8 mouse cellular contexts compared by ENCODE assay signal in the genomic region with DNA sequence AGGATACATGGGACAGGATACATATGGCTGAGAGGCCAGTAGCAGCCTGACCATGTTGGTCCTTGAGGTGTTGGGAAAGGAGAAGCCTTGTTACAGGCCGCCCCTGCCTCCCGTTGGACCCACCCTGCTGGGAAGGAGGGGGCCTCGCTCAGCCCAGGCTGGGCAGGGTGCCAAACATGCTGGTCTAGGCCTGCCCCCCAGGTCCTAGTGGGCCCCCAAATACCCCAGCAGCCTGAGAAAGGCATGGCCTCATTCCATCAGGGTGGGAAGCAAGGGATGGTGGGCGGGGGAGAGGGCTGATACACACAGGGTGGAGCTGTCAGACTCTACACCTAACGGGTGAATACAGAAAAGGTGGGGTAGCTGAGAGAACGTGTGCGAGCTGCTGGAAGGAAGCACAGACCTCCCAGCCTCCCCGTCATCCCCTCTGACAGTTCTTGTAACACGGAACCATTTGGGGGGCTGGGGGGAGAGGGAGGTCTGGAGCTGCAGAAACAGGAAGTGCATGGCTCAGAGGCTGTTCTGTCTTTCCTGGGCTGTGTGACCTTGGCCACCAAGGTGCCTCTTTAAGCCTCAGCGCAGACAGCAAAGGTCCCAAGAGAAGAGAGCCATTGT. TPM values are rescaled to one million over a fixed set of nuclear protein-coding genes. Genes with fewer than 3 reads are reported as not detected.
DNase-seq lines count a peak whose midpoint lies in the region; ATAC-seq and TF ChIP-seq lines count a peak whose summit lies in the region.

No protein-coding gene starts in this region.

- peaks cover 17% of the 10 kb centered on the region for H3K36me3 ChIP-seq in kidney, postnatal 0 days (ENCODE audit: insufficient read depth, low read length)

- WGBS in kidney, postnatal 0 days = 39% methylated on average over 10 of the region's 10 CpGs

- H3K4me3 ChIP-seq in kidney, postnatal 0 days (replicated peaks; ENCODE audit: low read depth, low read length) = no peak overlapping the region

- peak overlapping the region; percentile 93 for H3K4me2 ChIP-seq in kidney, postnatal 0 days (ENCODE audit: low read length)

- no peaks in the 10 kb centered on the region for H3K27me3 ChIP-seq in kidney, postnatal 0 days (ENCODE audit: insufficient read depth, low read length)

- intact Hi-C loops in left cerebral cortex, postnatal 4 days (cut with DNase I) = no loop called here

- H3K9ac ChIP-seq in kidney, postnatal 0 days (ENCODE audit: low read depth, low read length) = peak overlapping the region; percentile 42; the same call in 1 of the 2 replicates

- H3K9me3 ChIP-seq in kidney, postnatal 0 days (replicated peaks; ENCODE audit: low read length) = no peaks in the 10 kb centered on the region

- peak; percentile 62 for DNase-seq in left cerebral cortex, postnatal 4 days
- no peak for DNase-seq in left cerebral cortex, adult 8-10 months (ENCODE audit: low spot score in 2 of 2)
- peak; percentile 46 for DNase-seq in kidney, postnatal 0 days (ENCODE audit: low spot score)
- DNase-seq in lung, postnatal 25 days (ENCODE audit: low spot score) = peak; percentile 48
- no peak for DNase-seq in adipocyte (ENCODE audit: low spot score)
- no peak for DNase-seq in layer of hippocampus, postnatal 25 days (ENCODE audit: extremely low spot score in 1 of 2, low spot score in 1 of 2)
- DNase-seq in thymus, postnatal 10 days (ENCODE audit: low spot score in 2 of 2) = no peak

- ATAC-seq in granulocyte monocyte progenitor cell, adult 5-6 weeks (replicated peaks; ENCODE audit: poor library complexity, severe bottlenecking) = peak; percentile 35
- no peak for ATAC-seq in kidney, postnatal 0 days (replicated peaks; ENCODE audit: low FRiP score, low read depth)

- H3K27ac ChIP-seq in kidney, postnatal 0 days = peak overlapping the region; percentile 77

- peaks cover 34% of the 10 kb centered on the region for H3K4me1 ChIP-seq in kidney, postnatal 0 days (replicated peaks; ENCODE audit: insufficient read depth, low read length)

- TF ChIP-seq CTCF in kidney, postnatal 0 days (IDR thresholded peaks at IDR 0.05; ENCODE audit: low read depth) = no peak

RNA-seq across cellular contexts. Expression of gene Caskin2, which starts 4.6 kb away (rescaled TPM):
- total RNA-seq in left cerebral cortex, postnatal 4 days (2021) = 10 to 100 TPM; 13.4 to 14.5 TPM
- 10 to 100 TPM; 18.2 to 18.9 (median 18.4) TPM for total RNA-seq in left cerebral cortex, adult 8-10 months (2022)
- 1.9 and 5.1 TPM in 2 replicates for total RNA-seq in granulocyte monocyte progenitor cell, adult 5-6 weeks (2014; fragmentation: Nextera tagmentation)
- 1.7 and 3.5 TPM in 2 replicates for total RNA-seq in granulocyte monocyte progenitor cell, adult 5-6 weeks (2017)
- 14.2 and 14.4 TPM in 2 replicates for polyA plus RNA-seq in kidney, postnatal 0 days (2015; fragmentation: Nextera tagmentation; extraction: Ambion mirVana)
- 10 to 100 TPM; 19.9 to 21.8 TPM for total RNA-seq in layer of hippocampus, postnatal 25 days (2021)

RNA-seq across cellular contexts. Expression of gene Tsen54, which starts 5.7 kb away (rescaled TPM):
- total RNA-seq in left cerebral cortex, postnatal 4 days (2021) = 10 to 100 TPM; 15.1 to 19.1 TPM
- total RNA-seq in left cerebral cortex, adult 8-10 months (2022) = 10 to 100 TPM; 12.4 to 17.1 (median 14.5) TPM
- 21.9 and 22.5 TPM in 2 replicates for total RNA-seq in granulocyte monocyte progenitor cell, adult 5-6 weeks (2014; fragmentation: Nextera tagmentation)
- total RNA-seq in granulocyte monocyte progenitor cell, adult 5-6 weeks (2017) = 8.5 and 18.6 TPM in 2 replicates
- polyA plus RNA-seq in kidney, postnatal 0 days (2015; fragmentation: Nextera tagmentation; extraction: Ambion mirVana) = 34.7 and 36.2 TPM in 2 replicates
- total RNA-seq in layer of hippocampus, postnatal 25 days (2021) = 10 to 100 TPM in 1 of 2 experiments, 1 to 10 TPM in 1; 9.4 to 10.9 TPM

RNA-seq across cellular contexts. Expression of gene Llgl2, which starts 15.0 kb away (rescaled TPM):
- total RNA-seq in left cerebral cortex, postnatal 4 days (2021) = 1 to 10 TPM; 1.1 to 2.4 TPM
- 1 to 10 TPM; 2.5 to 5.2 (median 4.6) TPM for total RNA-seq in left cerebral cortex, adult 8-10 months (2022)
- 4.2 and 11.3 TPM in 2 replicates for total RNA-seq in granulocyte monocyte progenitor cell, adult 5-6 weeks (2014; fragmentation: Nextera tagmentation)
- total RNA-seq in granulocyte monocyte progenitor cell, adult 5-6 weeks (2017) = 2.8 and 4.1 TPM in 2 replicates
- 54.5 and 61.2 TPM in 2 replicates for polyA plus RNA-seq in kidney, postnatal 0 days (2015; fragmentation: Nextera tagmentation; extraction: Ambion mirVana)
- 1 to 10 TPM; 1.0 to 2.3 TPM for total RNA-seq in layer of hippocampus, postnatal 25 days (2021)

RNA-seq across cellular contexts. Expression of gene Tmem94, which starts 43.6 kb away (rescaled TPM):
- total RNA-seq in left cerebral cortex, postnatal 4 days (2021) = 10 to 100 TPM; 37.3 to 44.1 TPM
- 10 to 100 TPM; 58.1 to 66.3 (median 62.9) TPM for total RNA-seq in left cerebral cortex, adult 8-10 months (2022)
- 17.6 and 33.4 TPM in 2 replicates for total RNA-seq in granulocyte monocyte progenitor cell, adult 5-6 weeks (2014; fragmentation: Nextera tagmentation)
- 9.0 and 17.2 TPM in 2 replicates for total RNA-seq in granulocyte monocyte progenitor cell, adult 5-6 weeks (2017)
- polyA plus RNA-seq in kidney, postnatal 0 days (2015; fragmentation: Nextera tagmentation; extraction: Ambion mirVana) = 19.6 TPM in 2 replicates
- total RNA-seq in layer of hippocampus, postnatal 25 days (2021) = 10 to 100 TPM; 44.5 to 51.1 TPM

RNA-seq across cellular contexts. Expression of gene Myo15b, which starts 49.4 kb away (rescaled TPM):
- under 1 TPM in 1 of 2 experiments, not detected in 1; 0.28 TPM for total RNA-seq in left cerebral cortex, postnatal 4 days (2021)
- total RNA-seq in left cerebral cortex, adult 8-10 months (2022) = under 1 TPM; 0.07 to 0.89 (median 0.57) TPM
- 4.4 and 5.4 TPM in 2 replicates for total RNA-seq in granulocyte monocyte progenitor cell, adult 5-6 weeks (2014; fragmentation: Nextera tagmentation)
- total RNA-seq in granulocyte monocyte progenitor cell, adult 5-6 weeks (2017) = 1.1 and 2.1 TPM in 2 replicates
- 16.5 and 17.6 TPM in 2 replicates for polyA plus RNA-seq in kidney, postnatal 0 days (2015; fragmentation: Nextera tagmentation; extraction: Ambion mirVana)
- total RNA-seq in layer of hippocampus, postnatal 25 days (2021) = under 1 TPM; 0.27 to 0.28 TPM

Comparison
In these comparisons a context has a peak if more than half of its experiments do, and no peak if none do; other contexts are left out.
1. DNase-seq: peak in left cerebral cortex, postnatal 4 days (single experiment), kidney, postnatal 0 days (single experiment) and lung, postnatal 25 days (single experiment); none in left cerebral cortex, adult 8-10 months (0 of 2), adipocyte (single experiment), layer of hippocampus, postnatal 25 days (0 of 2) and thymus, postnatal 10 days (0 of 2).